Mouse (Mus musculus): Measurements from ENCODE around the gene Hmg20b. TPM values are rescaled to one million over a fixed set of nuclear protein-coding genes. Genes with fewer than 3 reads are reported as not detected.

Hmg20b gene
- polyA plus RNA-seq, 1 experiment from 2014 or later: 72.2 TPM

- 54% methylated on average over 16 of the region's 16 CpGs for WGBS
- ATAC-seq (ENCODE audit: low FRiP score, low TSS enrichment): no peak
- peak overlapping the region; percentile 61 for H3K9ac ChIP-seq (ENCODE audit: low read length)
- H3K27ac ChIP-seq (replicated peaks): peak overlapping the region; percentile 65
- TF ChIP-seq EP300 (optimal IDR thresholded peaks at IDR 0.05): no peak
- peak; percentile 74 for TF ChIP-seq CTCF (IDR thresholded peaks at IDR 0.05; ENCODE audit: low read depth)
- H3K4me2 ChIP-seq (replicated peaks; ENCODE audit: low read depth): peak overlapping the region; percentile 61
- H3K4me1 ChIP-seq (replicated peaks; ENCODE audit: control insufficient read depth, insufficient read depth): 0 out of 2 replicates have a peak, but pooled peaks cover 9% of the 10 kb centered on the region
- no peaks in the 10 kb centered on the region for H3K9me3 ChIP-seq (ENCODE audit: control insufficient read depth, low read length)
- DNase-seq (ENCODE audit: low spot score): peak; percentile 59
- H3K36me3 ChIP-seq (ENCODE audit: control insufficient read depth, insufficient read depth, low read length): peaks cover 12% of the 10 kb centered on the region
- peak overlapping the region; percentile 28 for H3K4me3 ChIP-seq (ENCODE audit: low read depth, low read length)
- H3K27me3 ChIP-seq (ENCODE audit: control insufficient read depth, insufficient read depth, low read length): no peaks in the 10 kb centered on the region
Observed at GRCm38 (mm10) chr10:81316338-81317060, 33.8 kb downstream of the Hmg20b start.

GRCm38 (mm10) chr10:81315587-81315986 lies 34.7 kb downstream of the Hmg20b start:
- no peak for ATAC-seq (ENCODE audit: low FRiP score, low TSS enrichment)
- 92% methylated on average over 16 of the region's 16 CpGs for WGBS

GRCm38 (mm10) chr10:81314201-81314600 lies 36.1 kb downstream of the Hmg20b start:
- no peak for ATAC-seq (ENCODE audit: low FRiP score, low TSS enrichment)

More at GRCm38 (mm10) chr10:81315587-81315986, 34.7 kb downstream of the Hmg20b start:
- H3K4me2 ChIP-seq (replicated peaks; ENCODE audit: low read depth): no peak overlapping the region
- no peaks in the 10 kb centered on the region for H3K9me3 ChIP-seq (ENCODE audit: control insufficient read depth, low read length)
- no peak overlapping the region for H3K4me3 ChIP-seq (ENCODE audit: low read depth, low read length)
- TF ChIP-seq EP300 (optimal IDR thresholded peaks at IDR 0.05) (no peak), CTCF (IDR thresholded peaks at IDR 0.05; ENCODE audit: low read depth) (no peak)
- no peak for DNase-seq (ENCODE audit: low spot score)
- H3K4me1 ChIP-seq (replicated peaks; ENCODE audit: control insufficient read depth, insufficient read depth): 0 out of 2 replicates have a peak, but pooled peaks cover 9% of the 10 kb centered on the region
- no peaks in the 10 kb centered on the region for H3K27me3 ChIP-seq (ENCODE audit: control insufficient read depth, insufficient read depth, low read length)
- H3K9ac ChIP-seq (ENCODE audit: low read length): no peak overlapping the region
- no peak overlapping the region for H3K27ac ChIP-seq (replicated peaks)
- peaks cover 17% of the 10 kb centered on the region for H3K36me3 ChIP-seq (ENCODE audit: control insufficient read depth, insufficient read depth, low read length)

GRCm38 (mm10) chr10:81313581-81313980 lies 36.7 kb downstream of the Hmg20b start:
- 89% methylated on average over 13 of the region's 13 CpGs for WGBS
- H3K9ac ChIP-seq (ENCODE audit: low read length): no peak overlapping the region
- H3K27ac ChIP-seq (replicated peaks): no peak overlapping the region
- H3K4me2 ChIP-seq (replicated peaks; ENCODE audit: low read depth): no peak overlapping the region
- H3K27me3 ChIP-seq (ENCODE audit: control insufficient read depth, insufficient read depth, low read length): no peaks in the 10 kb centered on the region
- H3K9me3 ChIP-seq (ENCODE audit: control insufficient read depth, low read length): no peaks in the 10 kb centered on the region
- no peak for ATAC-seq (ENCODE audit: low FRiP score, low TSS enrichment)
- 0 out of 2 replicates have a peak, but pooled peaks cover 3% of the 10 kb centered on the region for H3K4me1 ChIP-seq (replicated peaks; ENCODE audit: control insufficient read depth, insufficient read depth)
- TF ChIP-seq CTCF (IDR thresholded peaks at IDR 0.05; ENCODE audit: low read depth) (no peak), EP300 (optimal IDR thresholded peaks at IDR 0.05) (no peak)
- DNase-seq (ENCODE audit: low spot score): no peak
- peaks cover 25% of the 10 kb centered on the region for H3K36me3 ChIP-seq (ENCODE audit: control insufficient read depth, insufficient read depth, low read length)
- no peak overlapping the region for H3K4me3 ChIP-seq (ENCODE audit: low read depth, low read length)

More at GRCm38 (mm10) chr10:81314201-81314600, 36.1 kb downstream of the Hmg20b start:
- TF ChIP-seq EP300 (optimal IDR thresholded peaks at IDR 0.05): no peak
- H3K4me3 ChIP-seq (ENCODE audit: low read depth, low read length): no peak overlapping the region
- no peaks in the 10 kb centered on the region for H3K9me3 ChIP-seq (ENCODE audit: control insufficient read depth, low read length)
- no peak overlapping the region for H3K27ac ChIP-seq (replicated peaks)
- 78% methylated on average over 7 of the region's 7 CpGs for WGBS
- H3K27me3 ChIP-seq (ENCODE audit: control insufficient read depth, insufficient read depth, low read length): no peaks in the 10 kb centered on the region
- no peak for DNase-seq (ENCODE audit: low spot score)
- no peak overlapping the region for H3K9ac ChIP-seq (ENCODE audit: low read length)
- H3K4me1 ChIP-seq (replicated peaks; ENCODE audit: control insufficient read depth, insufficient read depth): 0 out of 2 replicates have a peak, but pooled peaks cover 6% of the 10 kb centered on the region
- peaks cover 19% of the 10 kb centered on the region for H3K36me3 ChIP-seq (ENCODE audit: control insufficient read depth, insufficient read depth, low read length)
- no peak overlapping the region for H3K4me2 ChIP-seq (replicated peaks; ENCODE audit: low read depth)

- H3K4me1 ChIP-seq (replicated peaks; ENCODE audit: control insufficient read depth, insufficient read depth): no peaks in the 10 kb centered on the region
- no peak overlapping the region for H3K27ac ChIP-seq (replicated peaks)
- no peak overlapping the region for H3K4me2 ChIP-seq (replicated peaks; ENCODE audit: low read depth)
- ATAC-seq (ENCODE audit: low FRiP score, low TSS enrichment): no peak
- no peak overlapping the region for H3K4me3 ChIP-seq (ENCODE audit: low read depth, low read length)
- TF ChIP-seq EP300 (optimal IDR thresholded peaks at IDR 0.05) (no peak), CTCF (IDR thresholded peaks at IDR 0.05; ENCODE audit: low read depth) (no peak)
- no peaks in the 10 kb centered on the region for H3K9me3 ChIP-seq (ENCODE audit: control insufficient read depth, low read length)
- H3K9ac ChIP-seq (ENCODE audit: low read length): no peak overlapping the region
- peaks cover 39% of the 10 kb centered on the region for H3K36me3 ChIP-seq (ENCODE audit: control insufficient read depth, insufficient read depth, low read length)
- WGBS: 83% methylated on average over 5 of the region's 5 CpGs
- H3K27me3 ChIP-seq (ENCODE audit: control insufficient read depth, insufficient read depth, low read length): no peaks in the 10 kb centered on the region
- no peak for DNase-seq (ENCODE audit: low spot score)
Observed at GRCm38 (mm10) chr10:81309571-81309970, 40.7 kb downstream of the Hmg20b start.
